Mouse (Mus musculus) heart, embryonic 10.5 days (tissue): ENCODE data around the gene Sergef. TPM values are rescaled to one million over a fixed set of nuclear protein-coding genes. Genes with fewer than 3 reads are reported as not detected.

Experiments used
- DNase-seq: peaks from one replicate; pipeline ENCODE4 v3.0.0-alpha.2; 2017; ENCODE audit warnings: low spot score
- H3K27ac ChIP-seq: fragments of 300-500 bp; sonication (generic); 2 replicates; pipeline ENCODE4 v1.5.1; 2016; ENCODE audit warnings: mild to moderate bottlenecking
- H3K27me3 ChIP-seq: fragments of 300-500 bp; sonication (generic); 2 replicates; pipeline ENCODE4 v1.6.1; 2016; ENCODE audit warnings: mild to moderate bottlenecking; ENCODE audit not compliant: poor library complexity, insufficient read depth, severe bottlenecking
- H3K36me3 ChIP-seq: fragments of 300-500 bp; sonication (generic); 2 replicates; pipeline ENCODE4 v1.6.1; 2016; ENCODE audit warnings: mild to moderate bottlenecking, moderate library complexity
- H3K4me1 ChIP-seq: fragments of 300-500 bp; sonication (generic); 2 replicates; pipeline ENCODE4 v1.6.1; 2016; ENCODE audit warnings: mild to moderate bottlenecking
- H3K4me3 ChIP-seq: fragments of 300-500 bp; sonication (generic); 2 replicates; pipeline ENCODE4 v1.5.1; 2016; ENCODE audit warnings: mild to moderate bottlenecking, moderate library complexity
- H3K9me3 ChIP-seq: fragments of 300-500 bp; sonication (generic); 2 replicates; pipeline ENCODE4 v1.6.1; 2016; ENCODE audit warnings: mild to moderate bottlenecking, moderate library complexity
- WGBS: fragments of 180-500 bp; shearing (Covaris S2); methylation state at CpG from one replicate; pipeline ENCODE4 v1.1.7; 2016; 5-methylcytosine and 5-hydroxymethylcytosine counted together
- polyA plus RNA-seq: library from polyadenylated mRNA; unstranded; fragments of >200 nt; fragmentation: Nextera tagmentation; extraction: Ambion mirVana; gene quantifications from 2 replicates; pipeline ENCODE4 v1.2.1, GENCODE M21; 2016

The Sergef gene
- polyA plus RNA-seq, 1 experiment from 2014 or later: 12.5 TPM

GRCm38 (mm10) chr7:46395571-46395970, 244.0 kb downstream of the Sergef start:
- H3K36me3 ChIP-seq: no peaks in the 10 kb centered on the region
- peak overlapping the region; percentile 65; the same call in 1 of the 2 replicates for H3K4me3 ChIP-seq
- DNase-seq: no peak
- peaks cover 26% of the 10 kb centered on the region for H3K4me1 ChIP-seq
- H3K27me3 ChIP-seq: peaks cover 85% of the 10 kb centered on the region
- 43% methylated on average over 6 of the region's 6 CpGs for WGBS
- no peaks in the 10 kb centered on the region for H3K9me3 ChIP-seq
- no peak overlapping the region for H3K27ac ChIP-seq

- H3K27me3 ChIP-seq: peaks cover 79% of the 10 kb centered on the region
- no peak overlapping the region for H3K27ac ChIP-seq
- DNase-seq: no peak
- 49% methylated on average over 4 of the region's 4 CpGs for WGBS
- H3K9me3 ChIP-seq: no peaks in the 10 kb centered on the region
- no peak overlapping the region for H3K4me3 ChIP-seq
- H3K36me3 ChIP-seq: no peaks in the 10 kb centered on the region
- H3K4me1 ChIP-seq: peaks cover 26% of the 10 kb centered on the region
These were observed 244.7 kb downstream of the Sergef start for GRCm38 (mm10) chr7:46394933-46395332.

GRCm38 (mm10) chr7:46393718-46394511, 245.7 kb downstream of the Sergef start:
- no peak overlapping the region for H3K4me3 ChIP-seq
- no peaks in the 10 kb centered on the region for H3K9me3 ChIP-seq
- 30% methylated on average over 12 of the region's 12 CpGs for WGBS
- H3K4me1 ChIP-seq: peaks cover 26% of the 10 kb centered on the region
- H3K27me3 ChIP-seq: peaks cover 75% of the 10 kb centered on the region
- no peak for DNase-seq
- no peaks in the 10 kb centered on the region for H3K36me3 ChIP-seq
- no peak overlapping the region for H3K27ac ChIP-seq

Other genes starting within 250 kb of the Sergef start
- gene Kcnc1, start 243.3 kb downstream of the Sergef start, polyA plus RNA-seq: 0.04 TPM in 1 of 2 replicates, not detected in the other
- 0.19 TPM in 1 of 2 replicates, not detected in the other for gene Tph1, start 32.7 kb upstream of the Sergef start, polyA plus RNA-seq
- 18.7 and 26.4 TPM in 2 replicates for gene Saal1, start 70.9 kb upstream of the Sergef start, polyA plus RNA-seq
- gene Saa3, start 75.9 kb upstream of the Sergef start, polyA plus RNA-seq: 0.21 TPM in 1 of 2 replicates, not detected in the other
- 0.14 TPM in 1 of 2 replicates, not detected in the other for gene Saa4, start 92.8 kb upstream of the Sergef start, polyA plus RNA-seq
- 2.7 TPM in 1 of 2 replicates, not detected in the other for gene Saa1, start 103.2 kb upstream of the Sergef start, polyA plus RNA-seq
- 0.32 and 2.5 TPM in 2 replicates for gene Saa2, start 112.0 kb upstream of the Sergef start, polyA plus RNA-seq
- gene Hps5, start 156.3 kb upstream of the Sergef start, polyA plus RNA-seq: 13.9 and 14.5 TPM in 2 replicates
- gene Gtf2h1, start 156.3 kb upstream of the Sergef start, polyA plus RNA-seq: 40.6 and 45.1 TPM in 2 replicates
- 4,161 and 4,393 TPM in 2 replicates for gene Ldha, start 201.7 kb upstream of the Sergef start, polyA plus RNA-seq
- 0.13 TPM in 1 of 2 replicates, not detected in the other for gene Ldhc, start 221.4 kb upstream of the Sergef start, polyA plus RNA-seq